Mouse (Mus musculus) heart, embryonic 13.5 days (tissue): ENCODE data around the gene Samm50. TPM values are rescaled to one million over a fixed set of nuclear protein-coding genes. Genes with fewer than 3 reads are reported as not detected.

ENCODE experiments used
- ATAC-seq: fragments of 200-750 bp; cut with Nextera tagmentation; 2 replicates; pipeline ENCODE4 v1.8.0; 2017; ENCODE audit warnings: moderate TSS enrichment; ENCODE audit not compliant: insufficient number of reproducible peaks, low FRiP score, low TSS enrichment; ENCODE audit errors: extremely low read depth
- H3K27ac ChIP-seq: fragments of 300-500 bp; sonication (generic); replicated peaks from 2 replicates; pipeline ENCODE4 v1.5.1; 2015; ENCODE audit warnings: moderate library complexity, mild to moderate bottlenecking, inconsistent platforms
- H3K27me3 ChIP-seq: fragments of 300-500 bp; sonication (generic); replicated peaks from 2 replicates; pipeline ENCODE4 v1.6.1; 2015; ENCODE audit warnings: mild to moderate bottlenecking, inconsistent platforms
- H3K36me3 ChIP-seq: fragments of 300-500 bp; sonication (generic); 2 replicates; pipeline ENCODE4 v1.6.1; 2015; ENCODE audit warnings: mild to moderate bottlenecking, inconsistent platforms
- H3K4me1 ChIP-seq: fragments of 300-500 bp; sonication (generic); 2 replicates; pipeline ENCODE4 v1.6.1; 2015; ENCODE audit warnings: inconsistent platforms
- H3K4me2 ChIP-seq: fragments of 300-500 bp; sonication (generic); 2 replicates; pipeline ENCODE4 v1.6.1; 2015; ENCODE audit warnings: inconsistent platforms, mild to moderate bottlenecking, moderate library complexity
- H3K4me3 ChIP-seq: fragments of 300-500 bp; sonication (generic); 2 replicates; pipeline ENCODE4 v1.5.1; 2015; ENCODE audit warnings: moderate library complexity, mild to moderate bottlenecking, inconsistent platforms
- H3K9ac ChIP-seq: fragments of 300-500 bp; sonication (generic); 2 replicates; pipeline ENCODE4 v1.6.1; 2015; ENCODE audit warnings: inconsistent platforms, mild to moderate bottlenecking, moderate library complexity
- H3K9me3 ChIP-seq: fragments of 300-500 bp; sonication (generic); 2 replicates; pipeline ENCODE4 v1.6.1; 2016; ENCODE audit warnings: inconsistent platforms
- WGBS: fragments of 180-500 bp; shearing (Covaris S2); methylation state at CpG from one replicate; pipeline ENCODE4 v1.1.7; 2015; ENCODE audit warnings: mixed read lengths; 5-methylcytosine and 5-hydroxymethylcytosine counted together
- polyA plus RNA-seq: library from polyadenylated mRNA; unstranded; fragments of >200 nt; fragmentation: Nextera tagmentation; extraction: Ambion mirVana; gene quantifications from 2 replicates; pipeline ENCODE4 v1.2.1, GENCODE M21; 2015

Samm50 gene
- polyA plus RNA-seq, 1 experiment from 2014 or later: 103 TPM

DNA sequence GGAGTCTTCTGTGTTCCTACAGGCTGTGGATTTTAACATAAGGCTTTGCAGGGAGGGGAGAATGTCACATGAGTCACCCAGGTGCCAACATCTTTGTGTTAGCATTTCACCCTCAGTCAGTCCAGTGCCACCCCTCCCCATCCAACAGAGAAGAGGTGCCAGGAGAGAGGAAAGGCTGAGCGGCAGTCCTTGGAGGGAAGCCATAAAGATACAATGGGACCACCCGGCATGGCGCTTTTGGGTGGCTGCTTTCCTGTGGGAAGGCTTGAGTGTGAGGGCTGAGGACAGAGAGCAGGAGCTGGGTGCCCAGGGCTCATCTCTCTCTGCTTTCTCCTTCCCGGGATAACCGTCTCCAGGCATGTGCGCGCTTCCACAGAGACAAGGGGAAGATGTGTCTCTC is 53.1 kb downstream of the Samm50 start:
- Histone ChIP-seq H3K9me3 (no peaks in the 10 kb centered on the region; the same call in 1 of the 2 replicates), H3K4me3 (no peak overlapping the region), H3K27me3 (no peaks in the 10 kb centered on the region), H3K4me2 (no peak overlapping the region), H3K4me1 (peaks cover 27% of the 10 kb centered on the region), H3K9ac (peak overlapping the region; percentile 2; the same call in 1 of the 2 replicates), H3K36me3 (peaks cover 17% of the 10 kb centered on the region), H3K27ac (peak overlapping the region; percentile 77)
- 66% methylated on average over 7 of the region's 7 CpGs for WGBS
- ATAC-seq: no peak

DNA sequence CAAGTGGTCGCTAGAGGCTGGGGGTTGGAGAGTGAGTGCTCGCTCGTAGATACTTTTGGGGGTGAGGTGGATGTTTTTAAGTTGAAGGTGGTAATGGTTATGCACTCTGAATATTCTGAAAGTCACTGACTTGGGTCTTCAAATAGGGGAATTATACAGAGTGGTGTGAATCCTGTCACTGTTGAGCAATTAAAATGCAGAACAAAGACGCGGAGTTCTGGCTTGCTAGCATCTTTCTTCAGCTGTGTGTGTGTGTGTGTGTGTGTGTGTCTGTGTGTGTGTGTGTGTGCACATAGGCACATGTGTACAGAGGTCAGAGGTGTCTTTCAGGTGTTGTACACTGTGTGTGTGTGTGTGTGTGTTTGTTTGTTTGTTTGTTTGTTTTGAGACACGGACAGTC is 54.2 kb downstream of the Samm50 start:
- ATAC-seq: no peak
- WGBS: 86% methylated on average over 6 of the region's 6 CpGs
- no peaks in the 10 kb centered on the region; the same call in 1 of the 2 replicates for H3K9me3 ChIP-seq

DNA sequence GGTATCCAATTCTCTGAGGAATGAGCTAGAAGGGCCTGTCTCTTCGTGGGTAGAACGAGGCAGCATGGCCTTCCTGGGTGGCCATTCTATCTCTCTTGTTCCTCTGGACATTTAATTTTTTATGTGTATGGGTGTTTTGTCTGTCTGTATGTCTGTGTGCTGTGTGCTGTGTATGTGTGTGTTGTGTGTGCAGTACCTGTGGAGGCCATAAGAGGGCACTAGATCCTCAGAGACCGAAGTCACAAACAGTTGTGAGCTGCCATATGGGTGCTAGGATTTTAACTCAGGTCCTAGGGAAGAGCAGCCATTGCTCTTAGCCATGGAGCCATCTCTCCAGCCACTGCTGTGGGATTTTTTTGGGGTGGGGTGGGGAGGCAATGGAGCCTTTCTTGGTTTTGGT is 55.3 kb downstream of the Samm50 start:
- Histone ChIP-seq H3K36me3 (peaks cover 17% of the 10 kb centered on the region), H3K4me2 (no peak overlapping the region), H3K9ac (no peak overlapping the region), H3K27me3 (no peaks in the 10 kb centered on the region), H3K4me3 (no peak overlapping the region), H3K27ac (no peak overlapping the region), H3K9me3 (no peaks in the 10 kb centered on the region; the same call in 1 of the 2 replicates), H3K4me1 (peaks cover 40% of the 10 kb centered on the region)
- ATAC-seq: no peak
- WGBS: 88% methylated on average over 3 of the region's 3 CpGs

More for the DNA sequence above, 54.2 kb downstream of the Samm50 start:
- H3K9ac ChIP-seq: no peak overlapping the region
- no peak overlapping the region for H3K4me3 ChIP-seq
- H3K27ac ChIP-seq: no peak overlapping the region
- H3K36me3 ChIP-seq: peaks cover 17% of the 10 kb centered on the region
- H3K27me3 ChIP-seq: no peaks in the 10 kb centered on the region
- H3K4me2 ChIP-seq: no peak overlapping the region
- H3K4me1 ChIP-seq: peaks cover 34% of the 10 kb centered on the region

DNA sequence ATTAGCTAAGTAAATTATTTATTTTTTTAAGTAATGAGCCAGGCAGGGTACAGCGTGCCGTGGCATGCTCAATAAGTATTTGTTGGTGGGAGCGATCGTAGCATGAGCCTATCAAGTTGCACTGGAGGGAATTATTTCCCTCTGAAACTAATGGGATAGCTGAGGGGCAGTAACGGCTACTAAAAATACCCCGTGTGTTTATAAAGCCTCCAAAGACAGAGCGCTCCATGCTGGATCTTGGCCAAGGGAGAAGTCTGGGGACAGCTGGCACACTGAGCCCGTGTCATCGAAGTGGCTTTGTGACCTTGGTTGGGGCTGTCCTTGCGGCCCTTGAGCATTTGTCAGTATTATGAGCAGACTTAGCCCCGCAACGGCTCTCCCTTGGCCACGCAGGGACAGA is 59.2 kb downstream of the Samm50 start:
- H3K27ac ChIP-seq: peak overlapping the region; percentile 95
- H3K27me3 ChIP-seq: no peaks in the 10 kb centered on the region
- peak overlapping the region; percentile 36 for H3K4me2 ChIP-seq
- peaks cover 67% of the 10 kb centered on the region for H3K4me1 ChIP-seq
- WGBS: 34% methylated on average over 13 of the region's 13 CpGs
- peak; percentile 52; the same call in 1 of the 2 replicates for ATAC-seq
- H3K9me3 ChIP-seq: no peaks in the 10 kb centered on the region; the same call in 1 of the 2 replicates
- peak overlapping the region; percentile 72 for H3K9ac ChIP-seq
- no peak overlapping the region for H3K4me3 ChIP-seq
- peaks cover 7% of the 10 kb centered on the region; the same call in 1 of the 2 replicates for H3K36me3 ChIP-seq

DNA sequence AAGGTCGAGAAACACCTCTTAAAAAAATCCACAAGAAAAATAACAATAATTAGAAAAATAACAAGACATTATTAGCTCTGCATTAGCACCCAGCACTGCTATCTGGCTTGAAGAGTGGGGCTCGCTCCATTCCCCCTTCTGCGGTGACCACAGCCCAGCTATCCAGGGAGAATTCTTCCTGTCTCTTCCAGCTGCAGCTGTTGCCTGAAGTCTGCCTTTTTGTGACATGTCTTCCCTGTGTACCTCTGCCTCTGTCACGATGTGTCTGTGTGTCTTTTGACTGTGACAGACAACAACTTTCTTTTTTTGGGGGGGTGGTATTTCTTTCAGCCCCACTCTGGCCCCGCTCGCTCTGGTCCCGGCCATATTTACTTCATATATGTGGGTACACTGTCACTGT is 60.6 kb downstream of the Samm50 start:
- H3K36me3 ChIP-seq: 0 out of 2 replicates have a peak, but pooled peaks cover under 1% of the 10 kb centered on the region
- no peak overlapping the region for H3K9ac ChIP-seq
- no peak for ATAC-seq
- H3K4me2 ChIP-seq: no peak overlapping the region
- no peaks in the 10 kb centered on the region for H3K27me3 ChIP-seq
- H3K4me3 ChIP-seq: no peak overlapping the region
- peak overlapping the region; percentile 95 for H3K27ac ChIP-seq
- H3K9me3 ChIP-seq: no peaks in the 10 kb centered on the region
- WGBS: 81% methylated on average over 7 of the region's 7 CpGs
- peaks cover 81% of the 10 kb centered on the region for H3K4me1 ChIP-seq

DNA sequence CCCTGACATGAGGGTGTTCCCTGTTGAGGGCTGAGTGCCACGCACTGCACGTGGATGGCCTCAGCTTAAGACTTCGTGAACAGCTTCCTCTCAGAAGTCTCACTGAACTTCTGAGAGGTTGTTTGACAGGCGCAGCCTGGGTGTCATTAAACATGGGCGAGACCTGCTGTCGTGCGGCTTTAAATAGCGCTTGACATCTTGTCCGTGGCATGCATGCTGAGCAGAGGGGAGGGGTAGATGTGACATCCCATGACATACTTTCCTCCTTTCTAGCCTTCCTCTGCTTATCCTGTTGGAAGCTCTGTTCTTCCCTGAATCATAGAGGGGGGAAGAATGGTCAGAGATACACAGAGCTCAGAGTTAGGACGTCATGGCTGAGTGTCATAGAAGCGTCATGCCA is 61.7 kb downstream of the Samm50 start:
- peaks cover 87% of the 10 kb centered on the region for H3K4me1 ChIP-seq
- H3K9ac ChIP-seq: peak overlapping the region; percentile 68
- ATAC-seq: peak; percentile 70; the same call in 1 of the 2 replicates
- H3K9me3 ChIP-seq: no peaks in the 10 kb centered on the region
- no peaks in the 10 kb centered on the region for H3K27me3 ChIP-seq
- no peak overlapping the region for H3K4me3 ChIP-seq
- no peaks in the 10 kb centered on the region for H3K36me3 ChIP-seq
- H3K27ac ChIP-seq: peak overlapping the region; percentile 95
- H3K4me2 ChIP-seq: peak overlapping the region; percentile 30
- WGBS: 21% methylated on average over 11 of the region's 11 CpGs

DNA sequence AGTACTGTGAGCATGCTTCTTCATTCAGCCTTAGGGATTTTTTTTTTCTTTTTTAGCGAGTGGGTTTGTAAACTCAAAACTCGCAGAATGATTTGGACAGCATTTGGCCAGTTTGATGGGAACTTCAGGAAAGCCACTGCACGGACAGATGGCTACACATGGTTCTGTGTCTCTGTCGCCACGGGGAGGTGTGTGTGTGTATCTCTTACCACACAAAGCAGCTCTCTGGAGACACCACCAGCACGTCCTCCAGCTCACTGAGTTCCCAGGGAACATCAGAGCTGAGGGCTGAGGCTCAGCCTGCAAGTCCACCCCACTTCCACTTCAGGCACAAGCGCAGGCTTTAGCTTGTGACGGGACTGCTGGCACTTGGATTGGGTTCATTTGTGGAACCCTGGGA is 62.3 kb downstream of the Samm50 start:
- Histone ChIP-seq H3K4me2 (peak overlapping the region; percentile 30), H3K9ac (peak overlapping the region; percentile 68), H3K27ac (peak overlapping the region; percentile 95)

DNA sequence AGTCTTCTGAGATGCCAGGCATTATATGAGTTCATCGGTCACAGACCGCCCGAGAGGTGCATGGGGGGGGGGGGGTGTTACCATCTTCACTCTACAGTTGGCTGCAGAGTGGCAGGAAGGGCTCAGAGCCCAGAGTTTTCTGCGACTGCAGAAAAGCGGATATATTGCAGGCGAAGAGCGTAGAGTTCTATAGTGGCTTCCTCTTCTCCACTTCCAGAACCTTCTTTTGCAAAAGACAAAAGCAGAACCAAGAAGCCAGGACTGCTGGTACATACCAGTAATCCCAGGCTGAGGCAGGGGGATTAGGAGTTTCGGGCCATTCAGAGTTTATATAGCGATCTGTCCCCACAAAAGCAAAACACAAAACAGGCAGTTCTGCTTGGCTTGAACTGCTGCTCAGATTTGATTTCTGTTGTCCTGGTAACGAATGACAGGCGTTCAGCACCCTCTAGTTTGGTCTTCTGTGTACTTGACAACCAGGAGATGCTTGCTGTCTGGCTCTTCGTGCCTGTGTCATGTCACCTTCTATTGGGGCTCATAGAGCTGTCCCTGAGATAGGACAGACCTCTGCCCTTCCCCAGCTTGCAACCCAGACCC is 64.3 kb downstream of the Samm50 start:
- H3K4me3 ChIP-seq: no peak overlapping the region
- peaks cover 87% of the 10 kb centered on the region for H3K4me1 ChIP-seq
- peak overlapping the region; percentile 45; the same call in 1 of the 2 replicates for H3K27ac ChIP-seq
- no peaks in the 10 kb centered on the region for H3K27me3 ChIP-seq
- no peaks in the 10 kb centered on the region for H3K9me3 ChIP-seq
- peak overlapping the region; percentile 40; the same call in 1 of the 2 replicates for H3K9ac ChIP-seq
- 0 out of 2 replicates have a peak, but pooled peaks cover 6% of the 10 kb centered on the region for H3K36me3 ChIP-seq
- H3K4me2 ChIP-seq: no peak overlapping the region
- no peak for ATAC-seq
- WGBS: 62% methylated on average over 12 of the region's 12 CpGs

More for the DNA sequence above, 62.3 kb downstream of the Samm50 start:
- no peaks in the 10 kb centered on the region for H3K9me3 ChIP-seq
- ATAC-seq: no peak
- 48% methylated on average over 8 of the region's 8 CpGs for WGBS
- no peaks in the 10 kb centered on the region for H3K27me3 ChIP-seq
- no peak overlapping the region for H3K4me3 ChIP-seq
- H3K36me3 ChIP-seq: no peaks in the 10 kb centered on the region
- peaks cover 90% of the 10 kb centered on the region for H3K4me1 ChIP-seq

DNA sequence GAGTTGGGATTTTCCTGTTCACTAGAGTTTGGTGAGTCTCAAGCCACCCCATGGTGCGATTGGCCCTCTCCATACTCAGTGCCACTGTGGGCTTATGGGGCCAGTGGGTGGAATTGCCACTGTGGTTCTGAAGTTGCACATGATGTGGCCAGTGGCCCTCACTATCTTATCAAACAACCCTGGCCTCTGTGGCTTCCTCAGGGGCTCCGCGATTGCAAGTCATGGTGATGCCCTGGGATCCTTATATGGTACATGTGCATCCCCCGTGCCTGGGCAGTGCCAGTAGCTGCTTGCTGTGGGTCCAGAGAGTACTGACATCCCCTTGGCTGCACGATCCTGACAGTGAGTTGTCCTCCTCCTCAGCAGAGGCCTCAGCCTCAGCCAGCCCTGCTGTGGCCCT is 64.8 kb downstream of the Samm50 start:
- 36% methylated on average over 5 of the region's 5 CpGs for WGBS
- ATAC-seq: no peak
- H3K4me2 ChIP-seq: no peak overlapping the region
- no peaks in the 10 kb centered on the region for H3K9me3 ChIP-seq
- H3K4me3 ChIP-seq: no peak overlapping the region
- peak overlapping the region; percentile 40; the same call in 1 of the 2 replicates for H3K9ac ChIP-seq
- H3K27ac ChIP-seq: peak overlapping the region; percentile 45; the same call in 1 of the 2 replicates
- 0 out of 2 replicates have a peak, but pooled peaks cover 6% of the 10 kb centered on the region for H3K36me3 ChIP-seq
- peaks cover 82% of the 10 kb centered on the region for H3K4me1 ChIP-seq
- no peaks in the 10 kb centered on the region for H3K27me3 ChIP-seq

DNA sequence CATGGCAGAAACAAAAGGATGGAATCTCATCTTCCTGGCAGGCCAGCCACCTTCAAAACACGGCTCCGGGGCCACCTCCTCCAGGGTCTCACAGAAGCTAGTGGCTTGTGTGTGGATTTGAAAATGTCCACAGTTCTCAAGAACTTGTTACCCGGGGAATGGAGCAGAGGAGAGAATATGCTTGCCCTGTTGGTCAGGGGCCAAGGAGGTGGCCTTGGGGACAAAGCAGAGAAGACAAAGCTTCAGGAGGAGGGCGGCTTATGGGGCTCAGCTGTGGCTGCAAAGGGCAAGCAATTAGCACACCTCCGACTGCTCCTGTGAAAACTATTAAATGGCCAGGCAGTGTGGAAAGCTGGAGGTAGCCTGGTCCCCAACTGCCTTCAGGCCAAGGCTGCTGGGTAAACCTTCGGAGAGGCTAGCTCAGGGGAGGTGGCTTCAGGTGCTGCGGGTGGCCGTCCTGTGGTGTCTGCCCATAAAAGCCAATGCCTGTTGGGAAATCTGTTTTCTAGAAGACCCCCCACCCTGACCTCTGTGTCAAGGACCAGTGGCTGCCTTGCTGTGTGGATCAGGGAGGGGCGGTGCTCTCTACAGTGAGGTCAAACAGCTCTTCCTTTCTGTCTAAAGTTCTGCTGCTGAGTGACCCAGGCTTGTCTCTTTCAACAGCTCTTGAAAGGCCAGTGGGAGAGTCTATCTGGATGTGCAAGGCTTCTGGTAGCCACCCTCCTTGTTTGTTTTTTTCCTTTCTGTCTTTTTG is 66.7 kb downstream of the Samm50 start:
- Histone ChIP-seq H3K36me3 (0 out of 2 replicates have a peak, but pooled peaks cover 9% of the 10 kb centered on the region), H3K27ac (no peak overlapping the region), H3K4me3 (no peak overlapping the region), H3K9me3 (no peaks in the 10 kb centered on the region), H3K4me2 (no peak overlapping the region), H3K4me1 (peaks cover 71% of the 10 kb centered on the region), H3K27me3 (no peaks in the 10 kb centered on the region), H3K9ac (0 out of 2 replicates have a peak overlapping the region, but pooled peaks have one; percentile 41)
- WGBS: 74% methylated on average over 9 of the region's 9 CpGs
- ATAC-seq: no peak

DNA sequence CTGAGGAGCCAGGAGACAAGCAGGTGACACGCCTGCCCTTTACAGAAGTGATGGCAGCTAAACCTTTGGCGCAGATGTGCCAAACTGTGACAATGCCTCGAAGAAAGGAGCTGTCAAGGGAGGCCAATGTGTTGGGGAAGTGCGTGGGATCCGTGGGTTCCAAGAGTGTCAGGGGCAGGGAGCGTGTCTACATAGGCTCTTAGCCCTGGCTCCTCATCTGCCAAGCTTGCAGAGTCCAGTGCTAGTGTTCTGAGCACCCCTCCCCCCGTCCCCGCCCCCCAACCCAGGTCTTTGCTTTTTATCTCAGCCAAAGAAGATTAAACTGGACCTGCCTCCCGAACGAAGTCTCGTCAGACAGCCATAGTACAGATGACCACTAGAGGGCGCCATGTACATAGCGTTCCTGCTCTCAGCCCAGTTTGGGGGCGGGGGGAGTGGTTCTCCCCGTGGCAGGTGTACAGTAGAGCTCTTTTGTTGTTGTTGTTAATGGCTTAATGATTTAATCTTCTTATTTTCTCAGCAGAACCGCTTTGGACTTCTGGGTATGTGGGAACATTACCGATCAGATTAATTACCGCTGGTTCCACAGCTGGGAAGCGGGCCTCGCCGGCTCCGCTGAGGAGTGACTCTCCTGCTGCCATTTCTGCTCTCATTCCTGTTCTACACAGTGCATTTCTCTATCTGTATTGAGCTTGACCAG is 68.2 kb downstream of the Samm50 start:
- Histone ChIP-seq H3K4me2 (0 out of 2 replicates have a peak overlapping the region, but pooled peaks have one; percentile 16), H3K9me3 (no peaks in the 10 kb centered on the region)

More for the DNA sequence above, 68.2 kb downstream of the Samm50 start:
- H3K27me3 ChIP-seq: no peaks in the 10 kb centered on the region
- H3K4me1 ChIP-seq: peaks cover 69% of the 10 kb centered on the region
- 33% methylated on average over 22 of the region's 22 CpGs for WGBS
- no peak overlapping the region for H3K27ac ChIP-seq
- H3K9ac ChIP-seq: peak overlapping the region; percentile 19
- H3K36me3 ChIP-seq: 0 out of 2 replicates have a peak, but pooled peaks cover 9% of the 10 kb centered on the region
- H3K4me3 ChIP-seq: no peak overlapping the region
- ATAC-seq: no peak
